Mouse (Mus musculus) T-helper 2 cell (primary cell): Measurements from ENCODE around the gene Cldn13.

Experiments used
- in situ Hi-C: fragments of 300-600 bp; cut with MboI, MseI; formaldehyde crosslinking; loops from one replicate; pipeline ENCODE4 v1.15.1; 2025; ENCODE audit warnings: high pct_unique_total_duplicates

Cldn13 gene

DNA sequence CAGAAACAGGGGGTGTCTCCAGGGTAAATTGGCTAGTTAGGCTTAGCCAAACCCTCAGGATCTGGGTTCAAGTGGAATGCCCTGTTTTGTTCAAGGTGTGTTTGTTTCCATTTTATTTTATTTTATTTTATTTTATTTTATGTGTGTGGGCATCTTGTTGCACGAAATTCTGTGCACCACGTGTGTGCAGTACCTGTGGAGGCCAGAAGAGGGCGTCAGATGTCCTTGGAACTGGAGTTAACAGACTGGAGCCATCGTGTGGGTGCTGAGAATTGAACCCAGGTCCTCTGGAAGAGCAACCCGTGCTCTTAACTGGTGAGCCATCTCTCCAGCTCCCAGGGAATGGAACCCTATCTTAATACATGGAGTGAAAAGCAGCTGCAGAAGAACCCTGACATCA is 22.6 kb downstream of the Cldn13 start:
- in situ Hi-C loops: no loop called here

DNA sequence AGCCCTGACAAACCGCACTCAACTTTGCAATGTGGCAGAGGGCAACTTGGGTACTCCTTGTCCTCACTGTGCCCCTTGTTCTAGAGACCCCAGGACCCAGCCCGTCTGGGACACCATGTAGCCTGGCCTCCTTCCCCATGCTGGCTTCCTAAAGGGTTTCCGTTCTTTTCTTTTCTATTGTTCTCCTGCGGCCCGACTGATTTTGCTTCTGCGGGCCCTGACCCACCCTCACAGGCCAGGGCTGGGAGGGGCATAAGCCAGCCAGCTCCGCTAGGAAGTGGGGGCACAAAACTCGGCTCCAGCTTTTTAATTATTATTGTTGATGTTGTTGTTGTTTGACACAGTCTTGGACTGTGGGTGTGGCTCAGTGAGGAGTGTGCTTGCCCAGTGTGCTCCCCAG is 23.8 kb downstream of the Cldn13 start:
- in situ Hi-C loops: no loop called here

DNA sequence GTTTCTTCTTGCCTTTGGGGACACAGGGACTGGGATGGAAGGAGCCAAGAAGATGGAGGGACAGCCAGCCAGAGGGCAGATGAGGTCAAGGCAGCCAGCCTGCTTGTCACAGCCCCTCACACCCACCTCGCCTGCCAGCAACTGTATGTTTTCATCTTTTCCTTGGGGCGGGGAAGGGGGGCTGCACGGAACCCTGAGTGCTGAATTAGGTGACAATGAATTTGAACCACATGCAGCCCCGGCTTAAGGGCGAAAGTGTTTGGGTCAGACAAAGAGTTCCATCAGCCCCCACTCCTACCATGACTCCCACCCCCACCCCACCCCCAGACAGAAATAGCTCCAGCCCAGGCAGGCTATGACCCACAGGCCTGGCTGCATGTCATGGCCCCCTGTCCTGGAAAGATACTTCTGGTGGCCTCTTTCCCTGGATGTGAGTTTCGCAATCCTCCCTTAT is 24.7 kb downstream of the Cldn13 start:
- in situ Hi-C loops: no loop called here

DNA sequence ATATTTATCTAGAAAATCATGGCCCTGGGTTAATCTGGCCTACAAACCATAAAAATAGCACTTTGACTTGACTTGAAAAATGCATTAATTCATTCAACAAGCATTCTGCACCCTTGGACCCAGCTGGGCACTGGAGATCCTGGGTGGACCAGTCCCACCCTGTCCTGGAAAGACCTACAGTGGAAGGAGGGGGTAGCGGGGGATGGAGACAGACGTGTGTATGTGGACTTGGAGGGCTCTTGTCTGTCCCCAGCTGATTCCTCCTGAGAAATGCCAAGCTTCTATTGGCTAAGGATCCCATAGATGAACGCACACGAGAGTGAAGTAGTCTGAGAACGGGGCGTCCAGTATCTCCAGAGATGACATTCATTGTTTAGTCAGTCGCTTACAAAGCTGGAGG is 26.8 kb downstream of the Cldn13 start:
- in situ Hi-C loops: no loop called here

DNA sequence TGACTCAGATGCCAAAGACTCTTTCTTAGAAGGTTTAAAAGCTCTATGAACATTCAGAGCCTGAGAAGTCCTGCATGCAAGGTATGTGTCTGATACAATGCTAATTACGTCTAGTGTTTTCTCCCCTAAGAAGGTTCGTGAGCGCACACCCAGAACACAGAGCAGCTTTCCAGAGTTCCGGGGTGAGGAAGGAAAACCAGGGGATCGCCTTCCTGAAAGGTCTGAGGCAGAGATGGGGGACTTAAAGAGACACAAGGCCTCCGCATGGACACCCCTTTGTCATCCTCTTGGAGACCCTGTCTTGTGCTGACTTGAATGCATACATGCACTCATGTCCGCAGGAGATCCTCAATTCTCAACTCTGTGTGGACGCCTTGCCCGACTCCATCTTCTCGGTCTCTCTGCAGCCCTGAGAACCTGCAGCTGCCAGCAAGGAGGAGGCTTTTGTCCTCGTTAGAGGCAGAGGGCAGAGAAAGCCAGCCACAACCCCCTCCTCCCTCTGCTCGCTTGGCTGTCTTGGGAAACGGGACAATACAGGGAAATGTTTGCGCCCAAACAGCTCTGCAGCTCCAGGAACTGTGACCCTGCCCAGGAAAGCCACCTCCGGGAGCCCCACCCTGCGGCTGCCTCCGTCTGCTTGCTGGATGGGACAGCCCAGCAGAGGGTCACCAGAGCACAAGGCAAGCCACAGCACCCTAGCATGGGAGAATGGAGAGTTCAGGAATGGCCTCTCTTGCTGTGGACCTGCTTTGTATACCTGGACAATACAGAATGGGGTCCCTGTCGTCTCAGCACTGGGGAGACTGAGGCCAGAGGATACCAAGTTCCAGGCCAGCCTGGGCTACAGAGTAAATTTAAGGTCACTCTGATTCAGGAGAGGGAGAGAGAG is 27.6 kb downstream of the Cldn13 start:
- in situ Hi-C loops: no loop called here

DNA sequence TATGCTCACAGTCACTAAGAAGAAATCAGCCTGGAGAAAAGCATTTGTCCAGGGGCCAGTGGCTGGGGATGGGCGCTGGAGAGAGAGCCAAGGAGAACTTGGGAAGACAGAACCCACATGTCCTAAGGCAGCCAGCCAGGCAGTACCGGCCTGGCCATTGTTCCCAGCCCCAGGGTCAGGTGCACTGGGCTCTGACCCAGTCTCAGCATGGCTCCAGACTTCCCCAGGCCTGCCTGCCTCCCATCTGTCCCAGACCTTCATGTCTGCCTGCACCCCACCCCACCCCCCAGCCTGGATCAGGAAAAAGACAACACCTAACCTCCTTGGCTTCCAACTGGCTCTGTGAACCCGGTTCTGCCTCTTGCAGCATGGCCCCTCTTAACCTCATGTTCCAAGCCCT is 32.2 kb downstream of the Cldn13 start:
- in situ Hi-C loops: no loop called here

DNA sequence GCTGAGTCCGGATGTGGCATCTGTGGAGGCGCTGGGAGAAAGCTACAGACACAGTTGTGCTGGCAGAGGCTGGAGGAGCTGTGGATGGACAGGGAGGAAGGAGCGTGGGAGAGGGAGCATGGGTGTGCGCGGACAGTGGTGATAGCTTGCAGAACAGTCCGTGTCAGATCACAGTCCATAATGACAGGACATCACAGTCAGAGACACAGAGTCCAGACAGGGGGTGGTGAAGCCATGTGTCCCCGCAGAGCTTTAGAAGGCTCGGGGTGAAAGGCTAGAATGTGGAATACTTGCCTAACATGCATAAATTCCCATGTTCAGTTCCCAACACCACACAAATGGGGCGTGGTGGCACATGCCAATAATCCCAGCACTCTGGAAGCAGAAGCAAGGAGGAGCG is 38.5 kb downstream of the Cldn13 start:
- in situ Hi-C loops: no loop called here

DNA sequence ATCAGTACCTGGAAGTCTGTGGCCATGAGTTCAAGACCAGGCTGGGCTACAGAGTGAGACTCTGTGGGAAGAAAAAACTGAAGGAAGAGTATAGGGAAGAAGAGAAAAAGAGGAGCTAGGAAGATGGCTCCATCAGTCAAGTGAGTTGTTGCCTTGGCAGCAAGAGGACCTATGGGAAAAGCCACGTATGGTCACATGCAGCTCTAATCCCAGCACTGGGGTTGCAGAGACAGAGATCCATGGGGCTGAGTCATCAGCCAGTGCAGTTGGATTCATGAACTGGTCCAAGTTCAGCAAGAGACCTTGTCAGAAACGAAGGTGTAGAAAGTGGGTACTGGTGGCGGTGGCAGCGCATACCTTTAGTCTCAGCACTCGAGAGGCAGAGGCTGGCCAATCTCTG is 40.1 kb downstream of the Cldn13 start:
- in situ Hi-C loops: no loop called here

DNA sequence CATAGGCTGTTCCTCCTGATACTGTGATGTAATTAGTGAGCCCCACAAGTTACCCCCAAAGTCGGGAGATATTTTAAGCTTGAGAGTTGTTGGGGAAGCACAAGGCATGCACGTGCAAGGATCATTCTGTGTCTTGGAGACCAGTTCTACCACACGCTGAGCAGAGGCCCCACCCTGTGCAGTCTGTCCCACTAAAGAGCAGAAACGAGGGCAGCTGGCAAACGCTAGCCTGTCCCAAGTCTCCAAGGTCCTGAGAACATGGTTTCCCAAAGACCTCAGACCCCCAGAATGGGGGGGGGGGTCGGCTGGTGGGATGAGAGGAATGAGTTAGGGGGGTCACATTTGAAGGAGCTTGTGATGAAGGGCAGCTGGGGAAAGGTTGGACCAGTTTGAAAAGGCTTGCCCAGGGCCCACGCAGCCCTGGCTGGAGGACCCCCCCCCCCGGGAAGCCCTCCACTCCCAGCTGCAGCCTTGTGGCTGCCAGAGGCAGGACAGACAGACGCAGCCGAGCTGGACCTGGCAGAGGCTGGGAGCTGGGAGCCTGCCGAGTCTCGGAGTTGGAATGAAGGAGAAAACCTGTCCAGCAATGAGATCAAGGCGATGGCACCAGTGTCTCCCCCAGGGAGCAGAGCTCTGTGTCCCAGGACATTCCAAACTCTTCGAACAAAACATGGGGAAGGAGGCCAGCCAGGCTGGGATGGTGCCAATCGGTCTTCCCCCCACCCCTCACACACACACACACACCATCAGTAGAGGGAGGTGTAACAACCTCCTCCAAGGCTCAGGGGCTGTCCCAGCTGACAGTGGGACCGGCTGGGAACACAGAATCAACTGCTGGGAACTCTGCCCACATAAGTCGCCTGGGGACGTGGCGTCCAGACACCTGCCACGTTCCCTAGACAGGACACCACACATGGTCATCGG is 41.1 kb downstream of the Cldn13 start:
- in situ Hi-C loops: no loop called here

DNA sequence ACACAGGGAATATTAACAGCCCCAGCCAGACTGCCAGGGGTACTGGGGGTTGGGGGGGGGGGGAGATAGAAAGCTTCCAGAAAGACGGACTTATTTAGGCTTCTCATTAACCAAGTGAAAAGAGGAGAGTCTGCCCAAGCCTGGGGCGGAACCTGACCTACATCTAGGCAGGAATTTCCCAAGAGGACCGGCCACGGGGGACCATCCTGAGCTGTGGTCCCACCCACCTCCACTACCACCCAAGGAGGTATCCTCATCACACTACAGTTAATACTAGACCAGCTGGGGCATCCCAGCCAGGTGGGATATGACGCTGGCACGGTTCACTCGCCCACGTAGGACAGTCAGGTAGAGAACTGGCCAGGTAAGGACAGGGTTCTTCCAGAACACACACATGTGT is 42.3 kb downstream of the Cldn13 start:
- in situ Hi-C loops: no loop called here

DNA sequence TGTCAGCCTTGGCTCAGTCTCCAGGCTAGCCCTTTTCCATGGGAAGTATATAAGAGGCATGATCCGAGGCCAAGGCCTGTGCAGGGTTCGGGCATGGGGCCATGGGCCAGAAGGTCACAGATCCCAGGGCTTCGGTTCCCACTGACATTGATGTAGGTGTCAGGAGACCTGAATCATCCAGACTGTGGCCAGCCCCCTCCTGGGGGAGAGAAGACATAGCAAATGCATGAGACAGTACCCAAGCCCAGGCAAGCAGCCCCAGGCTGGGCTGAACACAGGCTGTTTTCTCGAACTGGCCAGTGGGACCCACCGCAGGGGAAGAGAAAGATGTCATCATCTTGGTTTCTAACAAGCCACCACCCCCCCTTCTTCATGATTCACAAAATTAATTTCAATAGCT is 42.7 kb downstream of the Cldn13 start:
- in situ Hi-C loops: no loop called here

DNA sequence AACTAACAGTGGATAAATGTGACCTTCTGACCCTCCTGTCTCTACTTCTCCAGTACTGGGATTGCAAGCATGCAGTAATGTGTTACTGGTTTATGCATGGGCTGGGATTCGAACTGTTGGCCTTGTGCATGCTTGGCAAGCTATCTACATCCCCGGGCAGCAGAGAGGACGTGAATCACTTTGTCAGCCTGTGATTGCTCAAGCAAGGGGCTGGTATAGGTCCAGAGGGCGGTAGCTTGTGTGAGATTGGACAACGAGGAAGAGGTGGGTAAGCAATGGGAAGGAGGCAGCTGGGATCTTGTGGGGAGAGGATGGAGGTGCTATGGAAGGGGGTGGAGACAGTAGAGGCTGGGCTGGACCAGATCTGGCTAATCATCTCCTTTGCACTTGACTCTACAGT is 46.8 kb downstream of the Cldn13 start:
- in situ Hi-C loops: no loop called here

DNA sequence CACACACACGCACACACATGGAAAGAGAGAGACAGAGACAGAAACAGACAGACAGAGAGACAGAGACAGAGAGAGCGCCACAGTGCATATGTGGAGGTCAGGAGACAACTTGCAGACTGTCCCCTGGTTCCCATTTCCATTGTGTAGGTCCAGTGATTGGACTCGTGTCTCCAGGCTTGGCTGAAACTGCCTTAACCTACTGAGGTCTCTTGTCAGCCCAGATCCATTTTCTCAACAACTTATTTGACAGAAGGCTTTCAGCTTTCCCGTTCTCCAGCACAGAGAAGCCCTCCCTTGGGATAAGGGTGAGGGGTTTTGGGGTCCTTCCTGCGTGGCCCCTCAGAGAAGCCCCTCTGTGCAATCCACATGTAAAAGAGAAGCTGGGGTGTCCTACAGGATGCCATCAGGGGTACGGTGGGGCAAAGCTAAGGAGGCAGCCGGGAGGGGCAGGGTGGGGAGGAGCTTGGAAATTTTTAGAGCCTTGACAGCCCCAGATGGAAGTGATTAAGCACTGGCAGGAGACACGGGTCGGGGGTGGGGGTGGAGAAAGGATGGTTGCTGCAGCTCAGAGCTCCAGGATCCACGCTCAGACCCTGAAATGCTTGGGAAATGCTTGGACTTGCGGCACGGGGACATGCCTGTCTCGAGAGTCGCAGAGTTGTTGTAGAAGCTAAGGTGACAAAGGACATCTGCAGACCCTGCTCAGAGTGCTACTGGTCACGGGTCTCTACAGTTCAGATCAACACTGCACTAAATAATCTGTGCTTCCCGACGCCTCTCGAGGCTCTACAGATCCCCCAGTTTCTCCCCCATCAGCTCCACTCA is 47.8 kb downstream of the Cldn13 start:
- in situ Hi-C loops: no loop called here

DNA sequence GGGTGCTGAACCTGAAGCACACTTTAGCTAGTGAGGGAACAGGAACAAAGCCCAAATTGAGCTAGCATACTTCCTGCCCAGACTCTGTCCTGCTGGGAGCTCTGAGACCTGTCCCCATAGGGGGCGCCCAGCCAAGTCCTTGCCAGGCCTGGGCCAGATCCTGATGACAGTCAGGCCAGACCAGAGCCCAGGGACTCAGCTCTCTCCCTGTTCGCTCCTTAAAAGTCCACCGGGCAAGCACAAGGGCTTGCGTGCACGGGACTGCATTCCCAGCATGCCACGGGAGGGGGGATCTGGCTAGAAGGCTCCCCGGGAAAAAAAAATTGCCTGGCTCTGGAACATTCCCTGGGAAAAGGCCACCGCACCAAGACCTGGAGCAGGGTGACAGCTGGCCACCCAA is 50.2 kb downstream of the Cldn13 start:
- in situ Hi-C loops: no loop called here
